Mouse (Mus musculus) gastrocnemius, postnatal 25 days (tissue): ENCODE data around the gene Myo15. TPM values are rescaled to one million over a fixed set of nuclear protein-coding genes. Genes with fewer than 3 reads are reported as not detected.
"Not testable (repeated sequence)": the region's sequence is repeated elsewhere in the genome, so short reads cannot be mapped to it uniquely, and the experiment has no call there.

Experiments used
- DNase-seq: peaks from one replicate; pipeline ENCODE4 v3.0.0; 2022
- long read RNA-seq, 2 experiments: library from polyadenylated mRNA; stranded (forward); transcript quantifications; one replicate each; pipeline ENCODE4 v2.0.0; 2021
- total RNA-seq, 2 experiments: library from RNA; stranded (reverse); gene quantifications; 1 replicate in 1 of 2; 2 replicates in 1 of 2; pipeline ENCODE4 v1.2.3; 2021

Myo15 gene
- under 1 TPM in 1 of 2 experiments, not detected in 1; 0.03 TPM for total RNA-seq
- long read RNA-seq, experiment 1, result 0 reads
- long read RNA-seq, experiment 2, result 0 reads

DNA sequence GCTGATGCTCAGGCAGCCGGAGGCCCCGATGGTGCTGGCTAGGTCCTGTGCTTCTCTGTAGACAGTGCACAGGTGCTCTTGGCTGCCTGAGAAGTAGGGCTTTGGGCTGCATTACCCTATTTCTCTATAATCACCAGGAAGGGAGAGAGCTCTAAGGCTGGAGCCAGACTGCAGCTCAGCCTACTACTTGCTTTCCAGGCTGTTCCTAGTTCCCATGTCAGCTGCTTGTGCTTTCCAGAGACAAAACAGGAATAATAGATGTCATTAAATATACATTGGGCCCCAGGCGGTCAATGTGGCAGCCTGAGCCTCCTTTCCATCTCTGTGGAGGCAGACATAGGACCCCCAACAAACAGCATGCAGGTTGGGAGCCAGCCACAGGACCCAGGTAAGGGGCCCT is at the start of gene Myo15:
TSS of gene Myo15 (plus strand) at position 301 of the 400 bp plus-strand sequence.
- no peak for DNase-seq

DNA sequence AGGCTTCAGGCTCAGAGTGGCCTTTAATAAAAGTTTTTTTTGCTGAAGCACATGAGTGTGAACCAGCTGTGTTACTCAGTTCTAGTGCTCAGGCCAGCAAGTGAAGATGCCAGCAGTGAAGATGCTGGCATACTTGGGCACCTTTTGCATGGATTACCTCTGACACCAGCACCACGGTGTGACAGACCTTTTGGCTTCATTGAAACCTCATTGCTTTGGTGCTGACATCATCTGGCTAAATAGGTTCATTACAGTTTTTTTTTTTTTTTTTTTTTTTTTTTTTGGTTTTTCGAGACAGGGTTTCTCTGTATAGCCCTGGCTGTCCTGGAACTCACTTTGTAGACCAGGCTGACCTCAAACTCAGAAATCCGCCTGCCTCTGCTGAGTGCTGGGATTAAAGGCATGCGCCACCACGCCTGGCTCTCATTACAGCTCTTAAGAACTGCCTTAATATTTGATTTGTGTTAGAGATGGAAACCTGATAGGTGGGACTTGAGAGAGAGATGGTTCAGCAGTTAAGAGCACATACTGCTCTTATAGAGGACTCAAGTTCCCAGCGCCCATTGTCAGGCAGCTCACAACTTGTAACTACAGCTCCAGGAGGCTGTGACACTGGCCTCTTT is 47.0 kb upstream of the Myo15 start:
- DNase-seq, result no peak

DNA sequence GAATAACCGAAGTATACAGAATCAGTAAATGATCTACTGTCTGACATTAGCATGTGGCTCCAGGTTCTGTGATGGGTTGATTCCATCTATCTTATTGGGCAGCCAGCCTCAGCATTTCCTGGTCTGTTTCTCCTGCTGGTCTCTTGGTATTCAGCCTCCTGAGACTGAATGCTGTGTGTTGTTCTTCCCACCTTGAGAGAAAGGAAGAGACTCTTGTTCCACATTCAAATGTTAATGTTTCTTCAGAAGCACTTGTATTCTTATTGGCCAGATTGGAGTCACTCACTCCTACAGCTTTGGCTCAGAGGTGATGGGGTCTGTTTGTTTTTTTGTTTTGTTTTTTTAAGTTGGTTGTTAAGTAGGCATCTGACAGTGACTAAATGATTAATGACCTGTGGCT is 46.1 kb upstream of the Myo15 start:
- no peak for DNase-seq

DNA sequence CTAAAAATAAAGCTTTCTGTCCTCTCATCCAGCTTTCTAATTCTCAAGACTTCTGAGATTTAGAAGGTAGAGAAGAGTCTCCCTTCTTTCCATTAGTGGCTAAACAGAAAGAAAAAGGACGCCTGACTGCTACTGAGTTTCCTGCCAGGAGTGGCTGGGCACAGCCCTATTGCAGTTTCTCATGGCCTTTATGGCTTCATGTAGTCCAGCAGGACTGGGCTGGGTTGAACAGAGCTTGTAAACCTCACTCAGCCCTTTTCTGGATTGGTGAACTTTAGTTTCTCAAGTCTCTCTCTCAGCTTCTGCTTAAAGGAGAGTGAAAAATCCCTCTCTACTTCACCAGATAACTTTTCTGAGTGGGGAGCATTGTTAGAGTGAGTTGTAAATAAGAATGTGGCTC is 42.7 kb upstream of the Myo15 start:
- no peak for DNase-seq

DNA sequence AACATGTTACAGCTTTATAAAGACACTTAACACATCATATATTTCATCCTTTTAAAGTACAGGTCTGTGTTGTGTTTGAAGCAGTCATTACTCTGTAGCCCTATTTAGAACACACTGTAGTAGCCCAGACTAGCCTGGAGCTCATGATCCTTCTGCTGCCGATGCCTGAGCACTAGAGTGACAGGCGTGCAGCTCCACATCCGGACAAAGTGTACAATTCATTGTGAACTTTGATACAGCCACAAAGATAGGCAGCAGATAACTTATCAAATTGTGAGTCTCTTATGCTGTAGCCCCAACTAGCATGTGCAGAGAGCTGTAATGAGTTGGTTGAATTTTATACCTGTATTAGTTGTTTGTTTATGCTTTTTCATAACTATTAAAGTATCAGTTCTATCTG is 41.5 kb upstream of the Myo15 start:
- DNase-seq, result no peak

DNA sequence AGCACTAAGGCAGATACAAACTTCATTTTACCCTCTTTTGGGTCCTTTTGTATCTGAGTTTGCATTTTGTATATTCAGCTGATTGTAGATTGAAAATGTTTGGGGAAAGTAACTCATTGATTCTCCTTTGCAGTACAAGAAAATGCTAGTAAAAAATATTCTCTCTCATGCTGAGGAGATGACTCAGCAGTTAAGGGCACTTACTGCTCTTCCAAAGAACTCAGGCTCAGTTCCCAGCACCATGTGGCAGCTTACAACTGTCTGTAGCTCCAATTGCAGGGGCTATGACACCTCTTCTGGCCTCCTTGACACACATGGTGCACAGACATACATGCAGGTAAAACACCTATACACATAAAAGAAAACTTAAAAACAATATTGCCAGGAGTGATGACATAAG is 35.6 kb upstream of the Myo15 start:
- no peak for DNase-seq

DNA sequence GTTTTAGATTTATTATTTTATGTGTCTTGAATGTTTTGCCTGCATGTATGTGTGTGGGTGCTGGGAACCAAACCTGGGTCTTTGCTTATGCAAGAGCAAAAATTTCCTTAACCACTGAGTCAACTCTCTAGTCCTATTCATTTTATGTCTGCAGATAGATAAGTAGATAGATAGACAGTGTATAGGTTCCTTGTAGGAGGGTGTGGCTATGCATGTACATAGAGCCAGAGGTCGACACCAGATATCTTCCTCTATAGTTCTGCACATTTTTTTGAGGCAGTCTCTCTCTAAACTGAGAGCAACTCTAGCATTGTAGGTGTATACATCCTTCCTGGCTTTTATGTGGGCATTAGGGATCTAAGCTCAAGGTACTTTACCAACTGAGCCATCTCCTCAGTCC is 34.0 kb upstream of the Myo15 start:
- DNase-seq, result no peak

DNA sequence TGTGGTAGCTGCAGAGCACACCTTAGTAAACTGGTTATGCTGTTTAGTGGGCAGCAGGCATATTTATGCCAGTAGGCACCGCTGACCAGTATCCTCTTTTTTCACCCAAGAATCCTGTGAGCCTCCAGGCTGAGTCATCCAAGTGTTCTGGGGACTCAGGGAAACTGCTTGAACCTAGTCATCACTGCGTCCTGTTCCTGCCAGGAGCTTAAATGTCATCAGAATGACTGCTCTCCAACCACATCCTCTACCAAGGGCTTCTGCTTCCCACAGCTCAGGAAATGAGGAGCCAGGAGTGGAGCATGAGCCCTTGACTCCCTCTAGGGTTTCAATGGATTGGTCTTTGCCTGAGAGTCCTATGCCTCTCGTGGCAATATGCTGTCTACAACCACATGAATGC is 32.5 kb upstream of the Myo15 start:
- DNase-seq, result no peak

DNA sequence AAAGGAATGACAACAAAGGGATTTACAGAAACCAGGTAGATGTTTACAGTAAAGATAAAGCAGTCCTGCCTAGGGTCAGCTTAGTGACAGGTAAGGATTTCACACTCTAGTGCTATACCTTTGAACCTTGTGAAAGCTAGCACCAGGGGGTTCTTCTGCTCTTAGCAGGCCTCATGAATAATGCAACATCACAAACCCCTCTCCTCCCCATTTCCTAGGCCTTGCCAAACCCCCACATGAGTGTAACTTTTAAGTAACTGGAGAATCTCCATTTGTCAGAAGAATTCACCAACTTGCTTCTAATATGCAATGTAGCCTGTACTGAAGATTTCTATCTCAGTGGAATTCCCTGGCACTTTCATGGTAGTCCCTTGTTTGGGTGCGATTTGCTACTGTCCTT is 29.5 kb upstream of the Myo15 start:
- DNase-seq, result not testable (repeated sequence)

DNA sequence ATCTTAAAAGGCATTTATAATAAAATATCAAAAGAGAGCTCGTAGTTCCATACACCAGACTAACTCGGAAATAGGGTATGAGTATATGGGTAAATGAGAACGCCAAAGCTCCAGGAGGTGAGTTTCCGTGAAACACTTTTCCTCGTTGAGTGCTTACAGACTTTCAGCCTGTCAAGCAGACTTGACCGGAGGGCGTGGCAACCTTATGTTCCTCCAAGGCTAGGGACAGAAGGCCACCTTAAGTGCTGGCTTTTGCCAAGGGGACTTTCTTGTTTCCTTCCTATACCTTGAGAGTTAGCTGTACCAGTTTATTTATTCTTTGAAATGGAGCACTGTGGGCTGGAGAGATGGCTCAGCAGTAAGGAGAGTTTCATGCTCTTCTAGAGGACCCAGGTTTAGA is 29.0 kb upstream of the Myo15 start:
- no peak for DNase-seq

DNA sequence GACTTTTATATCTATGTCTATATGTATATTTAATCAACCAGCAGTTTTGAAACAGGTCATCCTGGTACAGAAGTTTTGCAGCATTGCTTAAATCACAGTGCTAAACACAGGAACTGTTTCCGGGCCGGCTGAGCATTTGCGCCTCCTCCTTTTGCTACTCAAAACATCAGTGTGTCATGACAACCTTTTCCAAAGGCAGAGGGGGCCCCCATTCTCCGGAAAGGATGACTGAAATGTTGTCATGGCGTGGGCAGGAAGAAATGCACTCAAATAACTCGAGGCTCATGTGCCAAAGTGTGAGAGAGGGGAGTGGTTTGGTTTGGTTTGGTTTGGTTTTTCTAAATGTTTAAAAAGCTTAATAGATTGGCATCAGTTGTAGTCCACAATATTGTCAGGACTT is 26.2 kb upstream of the Myo15 start:
- DNase-seq, result no peak

DNA sequence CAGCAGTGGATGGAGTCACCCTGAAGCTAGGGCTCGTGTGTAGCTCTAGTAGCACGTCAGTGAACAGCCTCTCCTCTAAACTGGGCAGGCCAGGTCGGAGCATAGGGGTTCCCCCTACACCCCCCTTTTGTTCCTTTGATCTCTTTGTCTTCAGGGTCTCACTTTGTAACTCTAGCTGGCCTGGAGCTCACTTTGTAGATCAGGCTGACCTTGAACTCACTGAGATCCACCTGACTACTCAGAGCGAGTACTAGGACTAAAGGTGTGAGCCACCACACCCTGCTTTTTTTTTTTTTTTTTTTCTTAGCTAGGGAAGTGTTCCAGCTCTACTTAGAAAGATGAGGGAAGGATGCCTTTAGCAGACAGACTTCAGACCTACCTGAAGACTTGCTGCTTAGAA is 25.1 kb upstream of the Myo15 start:
- no peak for DNase-seq

DNA sequence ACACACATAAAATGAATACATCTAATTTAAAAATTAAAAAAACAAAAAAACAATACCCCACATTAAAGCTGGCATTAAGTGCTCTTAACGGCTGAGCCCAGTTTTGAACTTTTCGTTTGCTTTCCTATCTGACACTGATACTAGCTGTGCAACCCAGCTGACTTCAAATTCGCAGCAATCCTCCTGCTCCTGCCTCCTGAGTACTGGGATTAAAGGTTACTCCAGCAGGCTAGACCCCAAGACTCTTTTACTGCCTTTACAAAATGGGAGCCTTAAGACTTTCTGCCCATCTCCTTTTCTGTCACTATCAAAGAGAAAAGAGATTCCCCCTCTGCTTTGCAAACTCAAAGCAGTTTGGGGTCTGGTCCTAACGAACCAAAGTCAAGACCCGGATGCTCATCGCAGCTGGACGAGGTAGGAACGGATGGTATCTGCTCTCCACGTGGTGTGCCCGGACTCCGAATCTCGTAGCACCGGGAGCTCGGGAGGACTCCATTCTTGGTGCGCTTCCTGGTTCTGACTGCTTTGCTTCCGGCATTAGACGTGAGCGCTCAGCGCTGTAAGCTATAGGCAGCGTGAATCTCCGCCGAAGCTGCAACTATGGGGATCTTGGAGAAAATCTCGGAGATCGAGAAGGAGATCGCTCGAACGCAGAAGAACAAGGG is 14.9 kb upstream of the Myo15 start, which contains the start of gene Drg2:
TSS of gene Drg2 (plus strand) at position 512 of the 665 bp plus-strand sequence.
- peak; percentile 81 for DNase-seq

DNA sequence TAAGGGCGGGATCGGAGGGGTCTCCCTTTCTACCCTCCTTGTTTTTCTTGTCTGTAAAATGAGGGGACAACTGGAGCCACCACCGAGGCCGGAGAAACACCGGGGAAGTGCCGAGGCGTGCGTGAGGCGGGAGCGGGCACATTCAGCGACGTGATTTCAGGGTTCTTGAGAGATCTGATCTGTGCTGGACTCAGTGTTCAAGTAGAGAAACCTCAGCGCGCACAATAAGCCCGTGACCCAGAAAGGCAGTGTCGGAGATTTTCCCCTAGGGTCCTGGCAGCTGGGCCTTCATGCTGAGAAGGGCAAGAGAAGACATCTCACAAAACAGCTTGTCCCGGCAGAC is 14.4 kb upstream of the Myo15 start:
- DNase-seq, result no peak

DNA sequence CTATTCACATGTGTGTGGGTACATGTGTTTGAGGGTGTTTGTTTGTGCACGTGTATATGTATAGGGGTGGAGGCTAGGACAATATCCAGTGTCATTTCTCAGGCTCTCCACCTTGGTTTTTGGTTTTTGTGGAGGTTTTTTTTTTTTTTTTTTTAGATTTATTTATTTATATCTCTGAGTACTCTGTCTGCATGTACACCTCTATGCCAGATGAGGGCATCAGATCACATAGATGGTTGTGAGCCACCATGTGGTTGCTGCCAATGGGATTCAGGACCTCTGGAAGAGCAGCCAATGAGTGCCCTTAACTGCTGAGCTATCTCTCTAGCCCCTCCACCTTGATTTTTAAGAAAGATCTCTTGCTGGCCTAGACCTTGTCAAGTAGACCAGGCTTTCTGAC is 11.2 kb upstream of the Myo15 start:
- DNase-seq, result no peak

DNA sequence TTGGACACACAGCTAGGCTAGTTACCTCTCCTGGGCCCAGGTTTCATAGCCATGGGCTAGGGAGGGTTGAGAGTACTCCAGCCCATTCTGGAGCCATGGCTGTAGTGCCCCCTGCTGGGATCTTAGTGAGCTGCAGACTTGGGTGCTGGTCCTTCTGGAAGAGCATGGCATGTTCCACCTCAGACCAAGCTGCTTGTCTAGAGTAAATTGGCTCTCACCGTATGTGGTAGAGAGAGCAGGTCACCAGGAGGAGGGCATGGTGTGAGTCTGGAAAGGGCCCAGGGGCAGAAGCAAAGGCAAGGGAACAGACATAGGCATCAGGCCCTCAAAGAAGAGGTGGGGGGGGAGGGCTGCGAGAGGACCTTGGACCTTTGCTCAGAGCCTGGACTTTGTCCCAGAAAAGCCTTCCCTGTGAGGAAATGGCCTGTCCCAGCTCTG is 3.2 kb upstream of the Myo15 start:
- no peak for DNase-seq

DNA sequence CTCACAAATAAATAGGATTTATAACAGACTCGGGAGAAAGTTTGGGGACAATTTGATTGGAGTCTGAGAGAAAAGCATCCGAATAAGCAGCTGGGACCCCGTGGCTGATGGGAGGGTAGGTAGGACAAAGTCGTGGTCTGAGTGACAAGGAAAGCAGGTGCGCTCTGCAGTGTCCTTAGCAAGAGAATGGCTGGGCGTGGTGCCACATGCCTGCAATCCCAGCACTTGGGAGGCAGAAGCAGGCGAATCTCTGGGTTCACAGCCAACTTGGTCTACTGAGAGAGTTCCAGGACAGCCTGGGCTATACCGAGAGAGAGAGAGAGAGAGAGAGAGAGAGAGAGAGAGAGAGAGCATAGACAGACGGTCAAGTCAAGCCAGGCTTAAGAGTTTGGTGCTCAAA is 1.6 kb downstream of the Myo15 start:
- DNase-seq, result no peak

DNA sequence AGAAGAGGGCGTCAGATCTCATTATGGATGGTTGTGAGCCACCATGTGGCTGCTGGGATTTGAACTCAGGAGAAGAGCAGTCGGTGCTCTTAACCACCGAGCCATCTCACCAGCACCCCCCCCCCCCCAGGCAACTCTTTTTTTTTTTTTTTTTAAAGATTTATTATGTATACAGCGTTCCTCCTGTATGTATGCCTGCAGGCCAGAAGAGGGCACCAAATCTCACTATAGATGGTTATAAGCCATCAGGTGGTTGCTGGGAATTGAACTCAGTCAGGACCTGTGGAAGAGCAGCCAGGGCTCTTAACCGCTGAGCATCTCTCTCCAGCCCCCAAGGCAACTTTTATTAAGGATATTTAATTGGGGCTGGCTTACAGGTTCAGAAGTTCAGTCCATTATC is 5.4 kb downstream of the Myo15 start:
- no peak for DNase-seq

DNA sequence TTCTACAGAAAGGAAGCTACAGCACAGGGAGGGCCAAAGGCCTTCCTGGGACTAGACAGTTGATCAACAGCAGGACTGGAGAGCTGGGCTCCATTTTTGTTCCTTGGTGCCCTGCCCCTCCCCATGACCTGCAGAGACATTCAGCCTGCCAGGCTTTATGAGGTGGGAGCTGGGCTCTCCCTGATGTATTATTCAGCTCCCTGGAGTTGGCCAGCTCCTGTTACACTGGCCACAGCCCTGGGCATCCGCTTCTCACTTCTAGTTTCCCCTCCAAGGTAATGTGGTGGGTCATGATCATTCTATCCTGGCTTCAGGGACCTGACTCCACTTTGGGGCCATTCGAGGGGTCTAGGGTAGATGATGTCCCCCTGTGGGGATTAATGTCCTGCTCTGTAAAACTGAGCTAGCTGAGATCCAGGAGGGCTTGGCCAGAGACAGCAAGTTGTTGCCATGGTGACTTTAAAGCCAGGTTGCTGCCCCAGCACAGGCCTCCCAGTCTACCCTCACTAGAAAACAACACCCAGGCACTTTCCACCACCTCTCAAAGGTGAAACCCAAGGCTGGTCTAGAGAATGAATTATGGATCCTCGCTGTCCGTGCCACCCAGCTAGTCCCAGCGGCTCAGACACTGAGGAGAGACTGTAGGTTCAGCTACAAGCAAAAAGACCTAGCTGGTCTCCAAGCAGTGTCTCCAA is 6.7 kb downstream of the Myo15 start:
- no peak for DNase-seq

DNA sequence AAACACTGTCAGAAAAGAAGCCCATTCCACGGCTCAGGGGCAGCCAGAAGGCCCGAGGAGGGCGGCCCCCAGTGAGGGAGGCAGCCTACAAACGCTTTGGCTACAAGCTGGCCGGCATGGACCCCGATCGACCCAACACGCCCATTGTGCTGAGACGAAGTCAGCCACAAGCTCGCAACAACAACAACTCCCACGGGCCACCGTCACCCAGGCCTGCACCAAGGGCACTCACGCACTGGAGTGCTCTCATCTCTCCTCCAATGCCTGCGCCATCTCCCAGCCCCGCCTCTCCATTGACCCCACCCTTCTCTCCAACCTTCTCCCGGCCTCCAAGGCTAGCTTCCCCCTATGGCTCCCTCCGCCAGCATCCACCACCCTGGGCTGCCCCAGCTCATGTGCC is 9.0 kb downstream of the Myo15 start:
- no peak for DNase-seq

DNA sequence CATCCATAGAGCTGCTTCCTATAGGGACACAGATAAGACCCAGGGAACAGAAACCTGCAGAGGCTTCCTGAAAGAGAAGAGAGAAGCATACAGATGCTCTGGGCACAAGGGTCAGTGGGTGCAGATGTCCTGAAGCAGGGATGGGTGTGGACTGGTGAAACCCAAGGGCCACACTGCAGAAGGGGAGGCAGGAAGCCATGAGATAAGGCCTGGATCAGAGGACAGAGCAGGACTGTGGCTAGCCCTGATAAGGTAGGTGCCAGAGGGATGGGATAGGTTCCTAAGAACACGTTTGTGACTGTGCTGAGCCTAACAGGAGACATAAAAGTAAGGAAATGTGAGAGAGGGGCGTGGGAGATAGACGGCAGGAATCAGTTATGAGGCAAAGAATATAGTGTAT is 17.1 kb downstream of the Myo15 start:
- DNase-seq, result no peak

DNA sequence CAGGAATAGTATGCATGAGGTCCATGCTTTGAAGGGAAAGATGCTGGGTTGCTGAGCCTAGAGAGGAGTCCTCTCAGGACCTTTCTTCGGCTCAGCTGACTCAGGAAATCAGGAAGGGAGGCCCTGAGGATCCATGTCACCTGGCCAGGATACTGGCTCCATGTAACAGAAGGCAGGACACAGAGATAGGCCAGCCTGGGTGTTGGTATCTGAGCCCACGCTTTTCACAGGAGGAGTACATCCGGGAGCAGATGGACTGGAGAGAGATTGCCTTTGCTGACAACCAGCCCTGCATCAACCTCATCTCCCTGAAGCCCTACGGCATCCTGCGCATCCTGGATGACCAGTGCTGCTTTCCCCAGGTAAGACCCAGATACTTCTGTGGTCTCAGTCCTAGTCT is 23.6 kb downstream of the Myo15 start:
- no peak for DNase-seq

DNA sequence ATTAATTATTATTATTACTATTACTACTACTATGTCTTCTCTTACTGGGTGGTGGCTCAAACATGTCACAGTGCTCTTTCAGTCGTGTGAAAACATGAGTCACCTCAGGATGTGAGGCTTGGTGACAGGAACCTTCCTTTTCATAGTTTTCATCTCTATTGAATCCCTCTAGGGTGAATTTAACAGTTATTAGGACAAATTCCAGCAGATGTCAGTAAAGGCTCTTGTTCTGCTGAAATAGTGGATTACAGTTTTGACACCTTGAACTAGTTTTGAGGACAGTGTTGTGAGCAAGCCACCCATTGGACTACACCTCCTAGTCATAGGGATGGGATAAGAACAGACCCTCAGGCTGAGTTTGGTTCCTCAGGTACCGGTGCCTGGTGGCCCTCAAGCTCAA is 26.6 kb downstream of the Myo15 start:
- DNase-seq, result no peak

DNA sequence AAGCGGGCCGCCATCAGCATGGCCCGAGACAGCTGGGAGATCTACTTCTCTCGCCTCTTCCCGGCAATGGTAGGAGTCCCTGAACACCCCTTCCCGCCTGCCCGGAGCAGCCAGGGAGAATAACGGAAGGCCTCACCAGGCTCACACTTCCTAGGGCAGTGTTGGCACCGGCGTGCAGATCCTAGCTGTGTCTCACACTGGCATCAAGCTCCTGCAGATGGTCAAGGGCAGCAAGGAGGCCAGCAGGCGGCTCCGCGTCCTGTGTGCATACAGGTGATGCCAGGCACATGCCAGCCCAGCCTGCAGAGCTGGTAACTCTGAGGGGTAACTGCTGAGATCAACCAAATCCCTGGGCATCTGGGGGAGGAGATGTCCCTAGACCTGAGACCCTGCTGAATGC is 38.1 kb downstream of the Myo15 start:
- DNase-seq, result no peak
